Comparison of ENCODE assay signal across 22 mouse cellular contexts in the genomic region with DNA sequence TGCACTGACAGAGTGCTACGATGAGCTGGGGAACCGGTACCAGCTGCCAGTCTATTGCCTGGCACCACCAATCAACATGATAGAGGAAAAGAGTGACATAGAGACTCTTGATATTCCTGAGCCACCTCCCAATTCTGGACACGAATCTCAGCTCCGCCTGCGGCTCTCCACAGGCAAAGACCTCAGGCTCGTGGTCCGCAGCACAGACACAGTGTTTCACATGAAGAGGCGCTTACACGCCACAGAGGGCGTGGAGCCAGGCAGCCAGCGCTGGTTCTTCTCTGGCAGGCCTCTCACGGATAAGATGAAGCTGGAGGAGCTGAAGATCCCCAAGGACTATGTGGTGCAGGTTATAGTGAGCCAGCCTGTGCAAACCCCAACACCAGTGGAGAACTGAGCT. TPM values are rescaled to one million over a fixed set of nuclear protein-coding genes. Genes with fewer than 3 reads are reported as not detected.
DNase-seq lines count a peak whose midpoint lies in the region; ATAC-seq and TF ChIP-seq lines count a peak whose summit lies in the region.
"Had no signal": no experiment of that assay in that cellular context is flagged by ENCODE, and none has a peak within 500 bp of the region (broad histone marks: within the 10 kb centered on the region; RNA-seq: fewer than 3 reads in every experiment).

No protein-coding gene starts in this region.

- no peaks in the 10 kb centered on the region for H3K36me3 ChIP-seq in hindbrain, postnatal 0 days (ENCODE audit: insufficient read depth, low read length)
- H3K36me3 ChIP-seq in hindbrain, embryonic 10.5 days, result peaks cover 54% of the 10 kb centered on the region

- H3K4me1 ChIP-seq in hindbrain, postnatal 0 days (ENCODE audit: insufficient read depth, low read length), result no peaks in the 10 kb centered on the region
- H3K4me1 ChIP-seq in hindbrain, embryonic 10.5 days (replicated peaks), result no peaks in the 10 kb centered on the region
- H3K4me1 ChIP-seq: limb, embryonic 15.5 days; lung, embryonic 15.5 days; midbrain, embryonic 15.5 days; neural tube, embryonic 12.5 days; stomach, embryonic 15.5 days had no signal

- no peak for TF ChIP-seq CTCF in hindbrain, postnatal 0 days (IDR thresholded peaks at IDR 0.05; ENCODE audit: low read depth)

- ATAC-seq in hindbrain, postnatal 0 days, result peak; percentile 47
- ATAC-seq: inflammation-experienced regulatory T-cells, adult 6 months; midbrain, embryonic 15.5 days had no signal

- DNase-seq in cerebellum, postnatal 36 days, result peak; percentile 38 to 46
- no peak for DNase-seq in cerebellum, postnatal 4 days (ENCODE audit: low spot score in 2 of 2)
- DNase-seq in hindbrain, postnatal 0 days (ENCODE audit: low spot score), result no peak
- DNase-seq in hindbrain, embryonic 10.5 days (ENCODE audit: low spot score), result no peak
- peak; percentile 28 for DNase-seq in R1 (ENCODE audit: low read depth, low spot score)
- peak; percentile 38 for DNase-seq in brain, adult 2 months (ENCODE audit: low read depth, low spot score)
- no peak for DNase-seq in frontal cortex, postnatal 25 days (ENCODE audit: low spot score in 2 of 2)
- DNase-seq: adrenal gland, postnatal 14 days; kidney, adult 18-20 months; left cerebral cortex, postnatal 4 days; lung, postnatal 36 days; thymus, postnatal 25 days had no signal

- H3K4me2 ChIP-seq in hindbrain, postnatal 0 days (ENCODE audit: low read depth, low read length), result no peak overlapping the region
- H3K4me2 ChIP-seq: heart, embryonic 11.5 days; limb, embryonic 15.5 days; lung, embryonic 15.5 days; midbrain, embryonic 15.5 days; neural tube, embryonic 12.5 days; stomach, embryonic 15.5 days had no signal

- H3K9ac ChIP-seq in hindbrain, postnatal 0 days (replicated peaks; ENCODE audit: low read length), result no peak overlapping the region
- H3K9ac ChIP-seq: limb, embryonic 15.5 days; liver, embryonic 14.5 days; lung, embryonic 15.5 days; midbrain, embryonic 15.5 days; neural tube, embryonic 12.5 days; stomach, embryonic 15.5 days had no signal

- no peak overlapping the region for H3K4me3 ChIP-seq in hindbrain, postnatal 0 days (ENCODE audit: low read length)
- no peak overlapping the region for H3K4me3 ChIP-seq in hindbrain, embryonic 10.5 days
- H3K4me3 ChIP-seq: limb, embryonic 15.5 days; lung, embryonic 15.5 days; megakaryocyte, embryonic 14.5 days; midbrain, embryonic 15.5 days; neural tube, embryonic 12.5 days; stomach, embryonic 15.5 days had no signal

- H3K9me3 ChIP-seq in hindbrain, postnatal 0 days (ENCODE audit: low read length), result no peaks in the 10 kb centered on the region
- H3K9me3 ChIP-seq in hindbrain, embryonic 10.5 days, result no peaks in the 10 kb centered on the region
- H3K9me3 ChIP-seq: limb, embryonic 15.5 days; lung, embryonic 15.5 days; megakaryocyte, embryonic 14.5 days; midbrain, embryonic 15.5 days; neural tube, embryonic 12.5 days; stomach, embryonic 15.5 days had no signal

- no peak overlapping the region for H3K27ac ChIP-seq in hindbrain, postnatal 0 days
- no peak overlapping the region for H3K27ac ChIP-seq in hindbrain, embryonic 10.5 days
- H3K27ac ChIP-seq: liver, embryonic 14.5 days; lung, embryonic 15.5 days; midbrain, embryonic 15.5 days; neural tube, embryonic 12.5 days; stomach, embryonic 15.5 days had no signal

- WGBS in hindbrain, postnatal 0 days, result 73% methylated on average over 12 of the region's 12 CpGs
- 93% methylated on average over 12 of the region's 12 CpGs for WGBS in hindbrain, embryonic 10.5 days

- H3K27me3 ChIP-seq in hindbrain, postnatal 0 days (ENCODE audit: insufficient read depth, low read length), result no peaks in the 10 kb centered on the region
- no peaks in the 10 kb centered on the region for H3K27me3 ChIP-seq in hindbrain, embryonic 10.5 days (ENCODE audit: insufficient read depth, poor library complexity, severe bottlenecking)
- H3K27me3 ChIP-seq: limb, embryonic 15.5 days; lung, embryonic 15.5 days; megakaryocyte, embryonic 14.5 days; midbrain, embryonic 15.5 days; neural tube, embryonic 12.5 days; stomach, embryonic 15.5 days had no signal

RNA-seq across cellular contexts. Expression of a gene that starts 15.8 kb away (rescaled TPM):
- total RNA-seq in hindbrain, postnatal 0 days (2014; rRNA removed), result not detected in 2 replicates
- 0.38 TPM in 1 of 2 replicates, not detected in the other for polyA plus RNA-seq in hindbrain, postnatal 0 days (2015; fragmentation: Nextera tagmentation; extraction: Ambion mirVana)
- polyA plus RNA-seq in hindbrain, embryonic 10.5 days (2016; fragmentation: Nextera tagmentation; extraction: Ambion mirVana), result 0.45 TPM in 1 of 2 replicates, not detected in the other
- total RNA-seq: adrenal gland, postnatal 14 days had no signal
- polyA plus RNA-seq: large intestine, adult 2 months; limb, embryonic 15.5 days; midbrain, embryonic 15.5 days had no signal

RNA-seq across cellular contexts. Expression of a gene that starts 17.0 kb away (rescaled TPM):
- 4.5 and 10.8 TPM in 2 replicates for total RNA-seq in hindbrain, postnatal 0 days (2014; rRNA removed)
- polyA plus RNA-seq in hindbrain, postnatal 0 days (2015; fragmentation: Nextera tagmentation; extraction: Ambion mirVana), result 1.1 and 1.2 TPM in 2 replicates
- 3.0 TPM in 2 replicates for polyA plus RNA-seq in hindbrain, embryonic 10.5 days (2016; fragmentation: Nextera tagmentation; extraction: Ambion mirVana)

Comparison
In these comparisons a context has a peak if more than half of its experiments do, and no peak if none do; other contexts are left out.
1. DNase-seq: peak in cerebellum, postnatal 36 days (2 of 2), R1 (single experiment) and brain, adult 2 months (single experiment); none in cerebellum, postnatal 4 days (0 of 2), hindbrain, postnatal 0 days (single experiment), hindbrain, embryonic 10.5 days (single experiment) and frontal cortex, postnatal 25 days (0 of 2).